Mouse (Mus musculus) c-Kit-positive CD71-negative TER-119-negative erythroid progenitor cells, embryonic 14.5 days (primary cell): Measurements from ENCODE around the gene Krtap6-2.

ENCODE experiments used
- DNase-seq: peaks from one replicate; pipeline ENCODE4 v3.0.0-alpha.2; 2013; ENCODE audit warnings: low read depth

Gene Krtap6-2

DNA sequence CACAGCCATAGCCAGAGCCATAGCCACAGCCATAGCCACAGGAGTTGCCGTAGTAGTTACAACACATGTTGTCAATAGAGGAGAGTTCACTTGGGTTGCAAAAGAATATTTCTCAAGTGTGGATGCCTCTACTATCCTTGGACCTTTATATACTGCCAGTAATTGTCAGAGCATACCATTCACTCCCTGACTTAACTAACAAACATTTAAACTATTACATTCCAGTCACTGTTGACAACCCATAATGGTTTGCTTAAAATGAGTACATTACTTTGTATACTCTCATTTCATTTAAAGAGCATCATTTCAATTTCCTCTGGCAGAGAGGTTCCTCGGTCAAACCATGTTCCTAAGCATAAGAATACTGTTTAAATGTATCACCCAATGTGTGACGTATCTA lies at the start of gene Krtap6-2:
Gene Krtap6-2 (minus strand): TSS at position 101 of the 400 bp plus-strand sequence.
- DNase-seq = no peak

GRCm38 (mm10) chr16:89461189-89461588 lies 41.3 kb upstream of the Krtap6-2 start:
- DNase-seq = no peak

- no peak for DNase-seq
Measured at GRCm38 (mm10) chr16:89429586-89429985, 9.7 kb upstream of the Krtap6-2 start.

DNA sequence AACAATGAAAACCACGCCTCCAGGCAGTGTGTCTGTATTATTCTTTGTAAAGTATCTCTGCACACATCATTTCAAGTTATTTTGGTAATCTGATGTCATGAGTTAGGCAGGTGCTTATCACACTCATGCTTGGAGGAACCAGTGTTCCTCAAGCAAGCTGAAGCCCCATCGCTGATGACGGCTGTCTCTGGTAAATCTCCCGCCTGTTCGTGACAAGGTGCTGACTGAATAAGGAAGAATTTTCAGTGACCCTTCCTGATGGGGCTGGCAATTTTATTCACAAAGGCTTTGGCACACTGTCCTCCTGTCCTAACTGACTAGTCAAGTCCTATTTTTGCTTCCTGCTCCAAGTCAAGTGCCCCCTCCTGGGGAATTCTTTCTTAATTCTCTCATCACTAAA lies 5.4 kb upstream of the Krtap6-2 start:
- no peak for DNase-seq

- DNase-seq = no peak
Measured at GRCm38 (mm10) chr16:89416311-89416710, 3.6 kb downstream of the Krtap6-2 start.

GRCm38 (mm10) chr16:89410345-89411068 lies 9.4 kb downstream of the Krtap6-2 start:
- DNase-seq = no peak

- DNase-seq = no peak
Measured at GRCm38 (mm10) chr16:89403768-89404167, 16.1 kb downstream of the Krtap6-2 start, which contains the start of gene Krtap21-1. TSS of gene Krtap21-1 (minus strand) at chr16:89403868.

- DNase-seq = no peak
Measured at GRCm38 (mm10) chr16:89372734-89373461, 47.0 kb downstream of the Krtap6-2 start.
